Mouse (Mus musculus) megakaryocyte-erythroid progenitor cell, adult 5-6 weeks (primary cell): ENCODE results near the gene Pms2. TPM values are rescaled to one million over a fixed set of nuclear protein-coding genes. Genes with fewer than 3 reads are reported as not detected.

Source experiments
- ATAC-seq: replicated peaks from 2 replicates; pipeline ENCODE4 v1.8.0; 2016; ENCODE audit warnings: mild to moderate bottlenecking, inconsistent platforms; ENCODE audit not compliant: severe bottlenecking, poor library complexity, low FRiP score, low TSS enrichment
- total RNA-seq, 2 experiments: library from RNA; stranded (forward) in 1 of 2; stranded (reverse) in 1 of 2; fragments of 200-1000, 215-1000 nt in 1 of 2; fragments of >200 nt in 1 of 2; fragmentation: Nextera tagmentation in 1 of 2; gene quantifications; 2 replicates each; pipeline ENCODE4 v1.2.3; 2014 to 2017

Pms2 gene
- total RNA-seq, 2 experiments from 2014 or later: 20.5 to 39.9 TPM

DNA sequence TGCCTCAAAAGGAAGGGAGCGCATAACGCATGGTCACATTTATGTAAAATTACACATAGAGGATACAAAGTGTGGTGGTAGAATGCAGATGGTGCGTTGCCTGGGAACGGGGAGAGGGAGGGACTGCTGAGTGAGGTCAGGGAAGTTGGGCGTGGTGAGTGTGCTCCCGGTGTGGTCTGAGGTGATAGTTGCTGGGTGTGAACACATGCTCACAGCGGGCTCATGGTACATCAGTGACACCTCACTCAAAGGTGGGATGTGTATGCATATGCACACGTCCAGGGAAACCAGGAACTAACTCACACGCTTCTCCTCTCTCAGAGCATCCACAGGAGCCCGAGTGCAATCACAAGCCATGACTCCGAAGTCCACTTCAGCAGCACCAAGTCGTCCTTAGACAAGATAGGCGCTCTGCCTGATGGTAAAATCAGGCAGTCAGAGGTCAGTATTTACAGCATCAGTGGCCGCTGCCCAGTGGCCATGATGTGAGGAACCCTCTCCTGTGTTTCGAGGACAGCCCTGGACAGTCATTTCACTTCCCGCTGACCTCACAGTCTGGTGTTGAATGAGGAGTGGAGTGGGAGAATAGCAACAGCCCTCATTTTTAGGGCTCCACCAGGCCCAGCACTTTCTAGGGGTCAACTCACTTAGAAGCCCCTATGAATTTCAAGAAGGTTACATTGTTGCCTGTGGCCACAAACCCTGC lies 67.1 kb downstream of the Pms2 start:
- ATAC-seq: peak; percentile 68

DNA sequence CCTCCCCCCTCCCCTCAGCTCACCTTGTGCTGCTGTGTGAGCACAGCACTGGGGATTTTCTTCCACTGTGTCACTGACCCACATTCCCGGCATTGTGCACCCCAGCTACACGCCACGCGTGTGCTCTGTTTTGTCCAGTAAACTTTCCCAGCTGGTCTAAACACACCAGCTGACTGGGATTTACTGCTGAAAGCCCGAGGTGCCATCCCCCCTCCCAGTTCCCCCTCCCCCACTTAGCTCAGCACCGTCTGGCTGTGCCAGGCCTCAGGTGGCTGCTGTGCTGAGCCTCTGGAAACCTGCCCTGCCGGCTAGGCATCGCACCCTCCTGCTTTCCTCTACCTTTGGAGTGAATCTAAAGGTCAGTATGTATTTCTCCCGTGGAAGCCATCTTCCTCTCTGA lies 71.1 kb downstream of the Pms2 start:
- no peak for ATAC-seq

DNA sequence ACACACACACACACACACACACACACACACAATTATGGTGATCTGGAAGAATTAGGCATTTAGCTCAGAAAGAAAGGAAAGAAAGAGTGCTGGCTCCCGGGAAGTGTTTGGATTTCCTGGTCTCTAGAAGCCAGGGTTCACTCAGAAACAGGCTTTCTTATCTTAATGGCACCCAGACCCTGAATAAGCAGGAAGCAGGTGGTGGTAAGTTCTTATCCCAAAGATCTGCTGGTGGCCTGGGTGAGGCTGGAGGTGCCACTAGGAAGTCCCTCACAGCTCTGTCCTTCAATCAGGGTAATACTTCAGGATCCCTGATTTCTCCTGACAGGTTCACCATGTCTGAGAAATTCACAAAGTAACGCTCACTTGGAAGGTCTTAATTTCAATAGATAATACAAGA lies 72.6 kb downstream of the Pms2 start:
- no peak for ATAC-seq

Other genes starting within 250 kb of the Pms2 start
- 11.0 and 15.7 TPM in 2 replicates for gene Usp42, start 177.7 kb upstream of the Pms2 start, total RNA-seq (2014; fragmentation: Nextera tagmentation)
- gene Usp42, start 177.7 kb upstream of the Pms2 start, total RNA-seq (2017): 9.2 and 18.7 TPM in 2 replicates
- 42.5 and 46.7 TPM in 2 replicates for gene Eif2ak1, start 92.2 kb upstream of the Pms2 start, total RNA-seq (2014; fragmentation: Nextera tagmentation)
- 40.8 and 64.6 TPM in 2 replicates for gene Eif2ak1, start 92.2 kb upstream of the Pms2 start, total RNA-seq (2017)
- gene Ankrd61, start 12.3 kb upstream of the Pms2 start, total RNA-seq (2014; fragmentation: Nextera tagmentation): 1.6 TPM in 1 of 2 replicates, not detected in the other
- not detected in 2 replicates for gene Ankrd61, start 12.3 kb upstream of the Pms2 start, total RNA-seq (2017)
- 81.7 and 111 TPM in 2 replicates for gene Aimp2, start 117 bp upstream of the Pms2 start, total RNA-seq (2014; fragmentation: Nextera tagmentation)
- gene Aimp2, start 117 bp upstream of the Pms2 start, total RNA-seq (2017): 96.0 and 132 TPM in 2 replicates
- gene Gm42421, start 18.2 kb downstream of the Pms2 start, total RNA-seq (2014; fragmentation: Nextera tagmentation): not detected in 2 replicates
- not detected in 2 replicates for gene Gm42421, start 18.2 kb downstream of the Pms2 start, total RNA-seq (2017)
- 0.98 and 1.8 TPM in 2 replicates for gene Rsph10b, start 23.1 kb downstream of the Pms2 start, total RNA-seq (2014; fragmentation: Nextera tagmentation)
- not detected in 2 replicates for gene Rsph10b, start 23.1 kb downstream of the Pms2 start, total RNA-seq (2017)
- gene Ccz1, start 104.9 kb downstream of the Pms2 start, total RNA-seq (2014; fragmentation: Nextera tagmentation): 72.5 and 74.1 TPM in 2 replicates
- gene Ccz1, start 104.9 kb downstream of the Pms2 start, total RNA-seq (2017): 91.1 and 98.6 TPM in 2 replicates
- gene Ocm, start 116.7 kb downstream of the Pms2 start, total RNA-seq (2014; fragmentation: Nextera tagmentation): not detected in 2 replicates
- not detected in 2 replicates for gene Ocm, start 116.7 kb downstream of the Pms2 start, total RNA-seq (2017)
- 12.5 and 22.1 TPM in 2 replicates for gene Lmtk2, start 190.5 kb downstream of the Pms2 start, total RNA-seq (2014; fragmentation: Nextera tagmentation)
- 9.2 and 12.2 TPM in 2 replicates for gene Lmtk2, start 190.5 kb downstream of the Pms2 start, total RNA-seq (2017)